Mouse (Mus musculus) layer of hippocampus, adult 18-20 months (tissue): ENCODE measurements around the gene Dand5. TPM values are rescaled to one million over a fixed set of nuclear protein-coding genes. Genes with fewer than 3 reads are reported as not detected.

Experiments used
- DNase-seq, 2 experiments: peaks; one replicate each; pipeline ENCODE4 v3.0.0; 2022; ENCODE audit warnings: low spot score in 2 of 2
- microRNA-seq, 2 experiments: library from miRNA; unstranded; fragments of <30 nt; microRNA quantifications; one replicate each; pipeline ENCODE4 v1.2.0; 2021
- total RNA-seq, 2 experiments: library from RNA; stranded (reverse); gene quantifications; 2 replicates each; pipeline ENCODE4 v1.2.3; 2021

Gene Dand5
- total RNA-seq, 2 experiments from 2014 or later, result 10.7 to 10.9 TPM

DNA sequence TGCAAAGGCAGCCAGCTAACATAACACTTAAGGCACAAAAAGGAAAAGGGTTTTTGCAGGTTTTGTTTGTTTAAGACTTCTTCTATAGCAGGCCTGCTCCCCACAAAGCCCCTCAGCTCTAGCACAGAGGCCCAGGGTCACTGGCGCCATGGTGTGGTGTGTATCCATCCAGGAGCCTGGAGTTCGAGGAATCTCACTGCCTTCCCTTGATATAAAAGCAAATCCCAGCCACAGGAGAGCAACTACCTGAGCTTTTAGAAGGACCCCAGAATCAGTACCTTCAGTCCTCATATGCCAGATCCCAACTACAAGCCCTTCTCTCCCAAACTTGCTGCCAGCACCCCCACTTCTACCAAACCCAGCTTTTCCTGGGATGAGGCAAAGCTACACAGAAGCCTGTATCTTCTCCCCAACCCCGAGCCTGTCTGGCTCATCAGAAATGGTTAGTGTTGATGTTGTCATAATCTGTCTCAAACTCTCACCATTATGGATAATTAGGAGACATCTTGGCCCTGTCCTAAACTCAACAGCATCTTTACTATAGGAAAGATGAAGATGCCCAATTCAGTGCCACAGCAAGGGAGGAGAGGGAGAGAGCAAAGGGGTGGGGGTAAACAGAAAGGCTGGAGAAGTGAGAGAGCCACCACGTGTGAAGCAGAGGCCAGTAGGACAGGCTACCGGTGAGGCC, 51.5 kb downstream of the Dand5 start:
- no peak for DNase-seq

DNA sequence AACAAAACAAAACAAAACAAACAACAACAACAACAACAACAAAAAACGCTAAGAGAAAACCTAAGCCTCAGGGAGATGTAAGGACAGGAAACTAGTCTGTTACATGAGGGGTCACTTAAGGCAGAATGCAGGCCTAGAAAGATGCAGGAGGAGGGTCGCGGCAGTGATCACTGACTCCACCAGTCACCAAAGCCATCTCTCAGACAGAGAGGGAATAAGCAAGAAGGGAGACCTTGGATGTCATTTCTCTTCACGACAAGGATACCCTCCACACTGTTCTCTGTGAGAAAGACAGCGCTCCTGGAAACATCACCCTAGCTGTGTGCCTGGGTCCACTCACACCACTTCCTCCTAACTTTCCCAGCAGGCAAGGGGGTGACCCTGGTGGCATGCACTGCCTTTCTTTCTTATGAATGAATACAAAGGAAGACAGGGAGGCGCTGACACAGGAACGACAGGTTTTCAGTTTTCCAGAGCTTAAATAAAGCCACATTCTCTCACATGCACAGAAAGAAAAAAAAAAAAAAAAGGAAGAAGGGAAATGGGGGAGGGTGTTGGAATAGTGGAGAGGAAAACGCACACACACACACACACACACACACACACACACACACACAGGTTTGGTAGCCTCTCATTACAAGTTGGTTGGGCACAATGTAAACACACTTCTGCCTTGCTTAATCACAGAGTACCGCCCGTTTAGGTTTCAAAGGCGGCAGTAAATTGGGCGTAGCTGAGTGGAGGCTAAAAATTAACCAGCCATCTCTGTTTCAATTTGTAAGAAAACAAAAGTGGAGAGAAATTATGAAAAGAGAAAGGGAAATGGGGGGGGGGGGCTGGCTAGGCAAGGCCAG, 52.3 kb downstream of the Dand5 start:
- DNase-seq, result no peak

GRCm38 (mm10) chr8:84769324-84769723, 53.3 kb downstream of the Dand5 start:
- DNase-seq, result no peak

GRCm38 (mm10) chr8:84768343-84769095, 54.1 kb downstream of the Dand5 start:
- no peak for DNase-seq

DNA sequence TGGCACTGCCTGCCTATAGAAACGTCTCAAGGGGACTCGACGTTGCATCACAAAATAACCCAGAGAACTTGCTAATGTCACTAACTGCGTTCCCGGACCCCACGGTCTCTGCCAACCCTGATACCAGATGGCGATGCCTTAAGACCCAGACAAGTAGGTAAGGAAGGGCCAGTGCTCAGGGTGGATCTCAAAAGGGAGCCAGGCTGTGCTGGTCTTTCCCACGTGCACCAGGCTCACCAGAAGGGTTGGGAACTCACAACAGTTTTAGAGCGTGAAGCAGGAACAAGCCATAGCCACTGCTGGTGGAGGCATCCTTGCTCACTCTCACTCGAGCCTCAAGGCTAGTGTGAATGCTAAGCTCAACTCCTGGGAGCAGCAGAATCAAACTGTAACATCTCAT, 55.4 kb downstream of the Dand5 start:
- no peak for DNase-seq

DNA sequence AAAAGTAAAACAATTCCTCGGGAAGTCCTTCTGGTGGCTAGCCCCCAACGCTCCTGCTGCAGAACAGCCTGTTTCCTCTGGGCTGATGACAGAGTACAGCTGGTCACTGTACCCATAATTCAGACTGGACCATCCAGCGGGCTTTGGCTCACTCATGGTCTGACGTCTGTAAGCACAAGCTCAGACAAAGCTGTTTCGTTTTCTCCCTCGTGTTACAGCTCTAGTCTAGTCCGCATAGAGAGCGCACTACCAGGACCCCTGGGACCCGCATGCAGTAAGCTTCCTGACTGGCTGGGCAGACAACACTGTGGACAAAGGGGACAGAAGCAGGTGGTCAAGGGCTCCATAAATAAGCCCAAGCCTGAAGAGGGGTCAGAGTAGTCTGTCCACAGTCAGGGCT, 56.2 kb downstream of the Dand5 start:
- no peak for DNase-seq

DNA sequence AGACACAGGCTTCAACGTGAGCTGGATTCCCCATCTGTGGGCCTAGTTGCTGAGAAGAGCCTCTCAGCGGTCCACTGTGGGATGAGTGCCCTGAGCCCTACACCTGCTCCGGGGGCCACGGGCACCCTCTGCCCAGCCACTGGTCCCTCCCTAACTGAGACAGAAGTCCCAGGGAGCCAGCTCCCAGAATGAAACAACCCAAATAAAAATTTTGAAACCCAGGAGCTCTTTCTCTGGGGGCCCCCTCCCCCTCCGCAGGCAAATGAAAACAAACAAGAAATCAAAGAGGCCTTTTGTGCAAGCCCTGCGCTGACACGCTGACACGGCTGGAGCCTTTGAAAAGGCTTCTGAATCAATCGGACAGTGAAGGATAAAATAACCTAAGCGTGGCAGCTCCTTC, 57.0 kb downstream of the Dand5 start:
- DNase-seq, result no peak

Small RNAs within 50 kb of the gene (microRNA-seq; reads per million reads assigned to microRNA genes)
- gene Mir7069, result 5.2 to 9.0 reads per million in 2 experiments

Other genes with a start within 250 kb of the Dand5 start
- 10 to 100 TPM in 1 of 2 experiments, 1 to 10 TPM in 1; 6.2 to 10.0 TPM for gene Ier2, start 160.0 kb downstream of the Dand5 start, total RNA-seq
- gene Trmt1, start 136.5 kb downstream of the Dand5 start, total RNA-seq, result 100 to 1,000 TPM in 1 of 2 experiments, 10 to 100 TPM in 1; 96.9 to 108 TPM
- 10 to 100 TPM; 94.8 to 95.5 TPM for gene Nacc1, start 135.0 kb downstream of the Dand5 start, total RNA-seq
- 1 to 10 TPM; 2.0 to 2.2 TPM for gene Lyl1, start 121.4 kb downstream of the Dand5 start, total RNA-seq
- gene G430095P16Rik, start 99.8 kb downstream of the Dand5 start, total RNA-seq, result not detected
- gene Nfix, start 22.5 kb downstream of the Dand5 start, total RNA-seq, result 100 to 1,000 TPM; 379 to 429 TPM
- gene Gadd45gip1, start 8.7 kb upstream of the Dand5 start, total RNA-seq, result 10 to 100 TPM; 27.3 to 27.4 TPM
- gene Rad23a, start 17.8 kb upstream of the Dand5 start, total RNA-seq, result 10 to 100 TPM; 63.8 to 77.0 TPM
- 100 to 1,000 TPM; 506 to 521 TPM for gene Calr, start 24.1 kb upstream of the Dand5 start, total RNA-seq
- 10 to 100 TPM; 48.8 to 50.1 TPM for gene Farsa, start 34.2 kb upstream of the Dand5 start, total RNA-seq
- 10 to 100 TPM; 15.7 to 16.5 TPM for gene Syce2, start 49.3 kb upstream of the Dand5 start, total RNA-seq
- gene Gcdh, start 71.1 kb upstream of the Dand5 start, total RNA-seq, result 10 to 100 TPM; 38.3 to 38.5 TPM
- gene Klf1, start 79.1 kb upstream of the Dand5 start, total RNA-seq, result under 1 TPM in 1 of 2 experiments, not detected in 1; 0.27 TPM
- 1 to 10 TPM; 2.8 to 5.1 TPM for gene Dnase2a, start 85.7 kb upstream of the Dand5 start, total RNA-seq
- gene Mast1, start 114.5 kb upstream of the Dand5 start, total RNA-seq, result 10 to 100 TPM; 71.8 to 73.3 TPM
- 1 to 10 TPM in 1 of 2 experiments, under 1 TPM in 1; 0.87 to 1.1 TPM for gene Rtbdn, start 124.2 kb upstream of the Dand5 start, total RNA-seq
- gene Gm49661, start 146.6 kb upstream of the Dand5 start, total RNA-seq, result not detected
- 100 to 1,000 TPM; 319 to 358 TPM for gene Prdx2, start 146.8 kb upstream of the Dand5 start, total RNA-seq
- 10 to 100 TPM; 41.8 to 46.2 TPM for gene Rnaseh2a, start 146.9 kb upstream of the Dand5 start, total RNA-seq
- 100 to 1,000 TPM; 102 to 103 TPM for gene Junb, start 155.9 kb upstream of the Dand5 start, total RNA-seq
- 1 to 10 TPM; 8.1 to 9.5 TPM for gene Hook2, start 167.8 kb upstream of the Dand5 start, total RNA-seq
- gene Best2, start 191.7 kb upstream of the Dand5 start, total RNA-seq, result not detected
- 100 to 1,000 TPM; 122 to 125 TPM for gene Asna1, start 202.5 kb upstream of the Dand5 start, total RNA-seq
- 100 to 1,000 TPM; 132 to 133 TPM for gene Trir, start 204.0 kb upstream of the Dand5 start, total RNA-seq
- 100 to 1,000 TPM; 163 to 179 TPM for gene Tnpo2, start 214.1 kb upstream of the Dand5 start, total RNA-seq
- 10 to 100 TPM; 19.3 to 19.8 TPM for gene Fbxw9, start 237.2 kb upstream of the Dand5 start, total RNA-seq
- not detected for gene Gm5741, start 245.2 kb upstream of the Dand5 start, total RNA-seq
- 10 to 100 TPM; 53.2 to 56.1 TPM for gene Dhps, start 248.9 kb upstream of the Dand5 start, total RNA-seq